Mouse (Mus musculus): ENCODE measurements around the gene Plcxd2. TPM values are rescaled to one million over a fixed set of nuclear protein-coding genes. Genes with fewer than 3 reads are reported as not detected.

Plcxd2 gene
- polyA plus RNA-seq, 2 experiments = 1.8 to 2.6 TPM

- WGBS = 43% methylated on average over 5 of the region's 5 CpGs
- Histone ChIP-seq H3K36me3 (ENCODE audit: control insufficient read depth, insufficient read depth, low read length) (no peaks in the 10 kb centered on the region), H3K4me3 (replicated peaks; ENCODE audit: low read length) (no peak overlapping the region), H3K4me2 (replicated peaks; ENCODE audit: low read depth, low read length, severe bottlenecking) (no peak overlapping the region), H3K27me3 (ENCODE audit: control insufficient read depth, insufficient read depth, low read length) (no peaks in the 10 kb centered on the region), H3K9me3 (ENCODE audit: control insufficient read depth, low read length) (no peaks in the 10 kb centered on the region), H3K27ac (replicated peaks; ENCODE audit: low read depth, low read length) (no peak overlapping the region), H3K4me1 (ENCODE audit: control insufficient read depth, insufficient read depth, low read length) (0 out of 2 replicates have a peak, but pooled peaks cover 3% of the 10 kb centered on the region), H3K9ac (ENCODE audit: low read depth, low read length, severe bottlenecking) (no peak overlapping the region)
- DNase-seq (ENCODE audit: low spot score) (peak; percentile 73), ATAC-seq (ENCODE audit: low FRiP score, low read depth) (peak; percentile 79)
- TF ChIP-seq POLR2A (IDR thresholded peaks at IDR 0.05; ENCODE audit: borderline replicate concordance, extremely low read depth, insufficient read depth, insufficient read length) = no peak
Observed at GRCm38 (mm10) chr16:46022189-46022928, 12.3 kb upstream of the Plcxd2 start.

GRCm38 (mm10) chr16:46021302-46021701, 11.3 kb upstream of the Plcxd2 start:
- H3K9me3 ChIP-seq (ENCODE audit: control insufficient read depth, low read length) = no peaks in the 10 kb centered on the region
- 58% methylated on average over 2 of the region's 2 CpGs for WGBS
- ATAC-seq (ENCODE audit: low FRiP score, low read depth) = 0 out of 2 replicates have a peak, but pooled peaks have one; percentile 12
- no peak overlapping the region for H3K4me3 ChIP-seq (replicated peaks; ENCODE audit: low read length)
- 0 out of 2 replicates have a peak, but pooled peaks cover 3% of the 10 kb centered on the region for H3K4me1 ChIP-seq (ENCODE audit: control insufficient read depth, insufficient read depth, low read length)
- no peak overlapping the region for H3K9ac ChIP-seq (ENCODE audit: low read depth, low read length, severe bottlenecking)
- H3K36me3 ChIP-seq (ENCODE audit: control insufficient read depth, insufficient read depth, low read length) = no peaks in the 10 kb centered on the region
- no peaks in the 10 kb centered on the region for H3K27me3 ChIP-seq (ENCODE audit: control insufficient read depth, insufficient read depth, low read length)
- no peak for TF ChIP-seq POLR2A (IDR thresholded peaks at IDR 0.05; ENCODE audit: borderline replicate concordance, extremely low read depth, insufficient read depth, insufficient read length)
- H3K4me2 ChIP-seq (replicated peaks; ENCODE audit: low read depth, low read length, severe bottlenecking) = no peak overlapping the region
- no peak for DNase-seq (ENCODE audit: low spot score)
- no peak overlapping the region for H3K27ac ChIP-seq (replicated peaks; ENCODE audit: low read depth, low read length)

GRCm38 (mm10) chr16:46020396-46020795, 10.4 kb upstream of the Plcxd2 start:
- Histone ChIP-seq H3K27me3 (ENCODE audit: control insufficient read depth, insufficient read depth, low read length) (no peaks in the 10 kb centered on the region), H3K4me3 (replicated peaks; ENCODE audit: low read length) (no peak overlapping the region), H3K4me1 (ENCODE audit: control insufficient read depth, insufficient read depth, low read length) (0 out of 2 replicates have a peak, but pooled peaks cover 3% of the 10 kb centered on the region), H3K36me3 (ENCODE audit: control insufficient read depth, insufficient read depth, low read length) (no peaks in the 10 kb centered on the region), H3K4me2 (replicated peaks; ENCODE audit: low read depth, low read length, severe bottlenecking) (no peak overlapping the region), H3K9ac (ENCODE audit: low read depth, low read length, severe bottlenecking) (no peak overlapping the region), H3K9me3 (ENCODE audit: control insufficient read depth, low read length) (no peaks in the 10 kb centered on the region), H3K27ac (replicated peaks; ENCODE audit: low read depth, low read length) (no peak overlapping the region)
- DNase-seq (ENCODE audit: low spot score) (no peak), ATAC-seq (ENCODE audit: low FRiP score, low read depth) (no peak)
- no peak for TF ChIP-seq POLR2A (IDR thresholded peaks at IDR 0.05; ENCODE audit: borderline replicate concordance, extremely low read depth, insufficient read depth, insufficient read length)
- 68% methylated on average over 2 of the region's 2 CpGs for WGBS

GRCm38 (mm10) chr16:46019799-46020198, 9.8 kb upstream of the Plcxd2 start:
- Histone ChIP-seq H3K27me3 (ENCODE audit: control insufficient read depth, insufficient read depth, low read length) (no peaks in the 10 kb centered on the region), H3K36me3 (ENCODE audit: control insufficient read depth, insufficient read depth, low read length) (no peaks in the 10 kb centered on the region), H3K9ac (ENCODE audit: low read depth, low read length, severe bottlenecking) (no peak overlapping the region), H3K4me1 (ENCODE audit: control insufficient read depth, insufficient read depth, low read length) (0 out of 2 replicates have a peak, but pooled peaks cover 3% of the 10 kb centered on the region), H3K4me2 (replicated peaks; ENCODE audit: low read depth, low read length, severe bottlenecking) (no peak overlapping the region), H3K4me3 (replicated peaks; ENCODE audit: low read length) (no peak overlapping the region), H3K27ac (replicated peaks; ENCODE audit: low read depth, low read length) (no peak overlapping the region), H3K9me3 (ENCODE audit: control insufficient read depth, low read length) (no peaks in the 10 kb centered on the region)
- 87% methylated on average over 4 of the region's 4 CpGs for WGBS
- ATAC-seq (ENCODE audit: low FRiP score, low read depth) (no peak), DNase-seq (ENCODE audit: low spot score) (no peak)
- no peak for TF ChIP-seq POLR2A (IDR thresholded peaks at IDR 0.05; ENCODE audit: borderline replicate concordance, extremely low read depth, insufficient read depth, insufficient read length)

- H3K9me3 ChIP-seq (ENCODE audit: control insufficient read depth, low read length) = no peaks in the 10 kb centered on the region
- H3K4me2 ChIP-seq (replicated peaks; ENCODE audit: low read depth, low read length, severe bottlenecking) = no peak overlapping the region
- 0 out of 2 replicates have a peak, but pooled peaks cover 3% of the 10 kb centered on the region for H3K4me1 ChIP-seq (ENCODE audit: control insufficient read depth, insufficient read depth, low read length)
- TF ChIP-seq POLR2A (IDR thresholded peaks at IDR 0.05; ENCODE audit: borderline replicate concordance, extremely low read depth, insufficient read depth, insufficient read length) = no peak
- no peaks in the 10 kb centered on the region for H3K27me3 ChIP-seq (ENCODE audit: control insufficient read depth, insufficient read depth, low read length)
- no peak for DNase-seq (ENCODE audit: low spot score)
- no peak overlapping the region for H3K4me3 ChIP-seq (replicated peaks; ENCODE audit: low read length)
- H3K27ac ChIP-seq (replicated peaks; ENCODE audit: low read depth, low read length) = no peak overlapping the region
- ATAC-seq (ENCODE audit: low FRiP score, low read depth) = no peak
- no peak overlapping the region for H3K9ac ChIP-seq (ENCODE audit: low read depth, low read length, severe bottlenecking)
- 81% methylated on average over 1 of the region's 1 CpGs for WGBS
- no peaks in the 10 kb centered on the region for H3K36me3 ChIP-seq (ENCODE audit: control insufficient read depth, insufficient read depth, low read length)
Observed at GRCm38 (mm10) chr16:46019359-46019758, 9.3 kb upstream of the Plcxd2 start.
